Mouse (Mus musculus): ENCODE measurements around the gene Olfr743.

DNA sequence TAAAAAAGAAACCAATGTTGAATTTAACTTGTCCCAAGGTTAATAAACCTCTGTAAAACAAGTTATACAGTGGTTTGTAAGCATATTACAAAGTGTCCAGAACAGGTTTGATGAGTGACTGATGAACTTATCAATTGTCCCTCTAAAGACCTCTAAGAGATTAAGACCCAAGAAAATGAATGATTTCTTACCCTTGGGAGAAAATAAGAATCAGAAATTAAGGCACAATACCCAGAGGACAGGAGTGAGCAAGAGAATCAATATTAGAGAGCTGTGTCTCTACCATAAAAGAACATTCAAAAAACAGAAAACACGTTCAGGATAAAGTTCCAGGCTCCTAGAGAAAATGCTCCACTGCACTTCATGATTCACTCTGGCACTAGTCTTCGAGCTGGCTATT lies 18.3 kb upstream of the Olfr743 start, which contains the start of gene Olfr742:
- TF ChIP-seq POLR2A (IDR thresholded peaks at IDR 0.05; ENCODE audit: low read depth, low read length) (no peak), CTCF (IDR thresholded peaks at IDR 0.05; ENCODE audit: borderline replicate concordance, insufficient read depth, low read length) (no peak)

Measured in embryonic fibroblast, embryonic 13.5 days (primary cell).